Mouse (Mus musculus): ENCODE results near the gene Kansl1l. TPM values are rescaled to one million over a fixed set of nuclear protein-coding genes. Genes with fewer than 3 reads are reported as not detected.
A peak's percentile ranks its signal among the peaks of the same experiment; 100 is the strongest.

Gene Kansl1l
- polyA plus RNA-seq, 1 experiment from 2014 or later = 6.5 TPM

DNA sequence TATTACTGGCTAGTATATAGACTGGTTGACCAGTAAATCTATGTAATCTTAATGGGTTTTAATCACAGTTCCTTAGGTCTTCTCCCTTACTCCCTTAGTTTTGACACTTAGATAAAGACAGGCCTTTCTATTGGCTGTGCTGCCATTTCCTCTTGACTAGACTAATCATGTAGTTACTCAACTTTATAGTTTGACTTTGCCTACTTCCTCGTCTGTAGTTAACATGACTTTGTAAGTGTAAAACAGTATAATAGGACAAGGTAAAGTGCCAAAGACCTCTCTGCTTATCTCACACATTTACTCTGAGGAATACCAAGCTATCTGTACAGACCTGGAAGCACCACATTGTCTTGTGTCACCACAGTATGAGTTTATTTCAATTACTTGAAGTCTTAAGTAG is 86.8 kb downstream of the Kansl1l start:
- H3K36me3 ChIP-seq (ENCODE audit: control insufficient read depth, insufficient read depth, low read length) = no peaks in the 10 kb centered on the region
- TF ChIP-seq EP300 (optimal IDR thresholded peaks at IDR 0.05) (no peak), CTCF (IDR thresholded peaks at IDR 0.05; ENCODE audit: low read depth) (no peak)
- DNase-seq (ENCODE audit: low spot score) = no peak
- H3K27me3 ChIP-seq (ENCODE audit: control insufficient read depth, insufficient read depth, low read length) = no peaks in the 10 kb centered on the region
- no peak overlapping the region for H3K27ac ChIP-seq (replicated peaks)
- no peak overlapping the region for H3K4me3 ChIP-seq (ENCODE audit: low read depth, low read length)
- 60% methylated on average over 1 of the region's 1 CpGs for WGBS
- no peak overlapping the region for H3K9ac ChIP-seq (ENCODE audit: low read length)
- ATAC-seq (ENCODE audit: low FRiP score, low TSS enrichment) = no peak
- no peaks in the 10 kb centered on the region for H3K9me3 ChIP-seq (ENCODE audit: control insufficient read depth, low read length)
- no peaks in the 10 kb centered on the region for H3K4me1 ChIP-seq (replicated peaks; ENCODE audit: control insufficient read depth, insufficient read depth)
- H3K4me2 ChIP-seq (replicated peaks; ENCODE audit: low read depth) = no peak overlapping the region

DNA sequence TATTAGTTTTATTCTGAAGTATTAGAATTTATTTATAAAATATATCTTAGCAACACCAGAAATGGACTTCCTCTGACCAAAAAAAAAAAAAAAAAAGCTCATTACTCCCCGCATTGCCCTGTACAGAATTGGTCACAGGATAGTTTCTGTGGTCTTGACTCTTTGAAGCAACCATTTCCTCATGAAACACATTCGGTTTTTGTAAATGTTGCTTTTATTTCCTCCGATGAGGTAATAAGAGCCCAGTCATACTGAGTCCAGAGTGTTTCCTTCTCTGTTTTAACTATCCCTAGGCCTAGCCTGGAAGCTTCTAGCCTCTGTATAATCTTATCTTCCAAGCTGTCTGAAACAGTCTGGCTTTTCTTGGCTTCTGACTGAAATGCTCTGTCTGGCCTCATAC is 104.5 kb downstream of the Kansl1l start:
- Histone ChIP-seq H3K27ac (replicated peaks) (no peak overlapping the region), H3K9me3 (ENCODE audit: control insufficient read depth, low read length) (no peaks in the 10 kb centered on the region), H3K9ac (ENCODE audit: low read length) (no peak overlapping the region), H3K36me3 (ENCODE audit: control insufficient read depth, insufficient read depth, low read length) (no peaks in the 10 kb centered on the region; the same call in 1 of the 2 replicates), H3K4me3 (ENCODE audit: low read depth, low read length) (no peak overlapping the region), H3K4me1 (replicated peaks; ENCODE audit: control insufficient read depth, insufficient read depth) (no peaks in the 10 kb centered on the region), H3K27me3 (ENCODE audit: control insufficient read depth, insufficient read depth, low read length) (no peaks in the 10 kb centered on the region), H3K4me2 (replicated peaks; ENCODE audit: low read depth) (no peak overlapping the region)
- DNase-seq (ENCODE audit: low spot score) = no peak
- 92% methylated on average over 3 of the region's 3 CpGs for WGBS
- TF ChIP-seq EP300 (optimal IDR thresholded peaks at IDR 0.05) (no peak), CTCF (IDR thresholded peaks at IDR 0.05; ENCODE audit: low read depth) (no peak)
- ATAC-seq (ENCODE audit: low FRiP score, low TSS enrichment) = no peak

DNA sequence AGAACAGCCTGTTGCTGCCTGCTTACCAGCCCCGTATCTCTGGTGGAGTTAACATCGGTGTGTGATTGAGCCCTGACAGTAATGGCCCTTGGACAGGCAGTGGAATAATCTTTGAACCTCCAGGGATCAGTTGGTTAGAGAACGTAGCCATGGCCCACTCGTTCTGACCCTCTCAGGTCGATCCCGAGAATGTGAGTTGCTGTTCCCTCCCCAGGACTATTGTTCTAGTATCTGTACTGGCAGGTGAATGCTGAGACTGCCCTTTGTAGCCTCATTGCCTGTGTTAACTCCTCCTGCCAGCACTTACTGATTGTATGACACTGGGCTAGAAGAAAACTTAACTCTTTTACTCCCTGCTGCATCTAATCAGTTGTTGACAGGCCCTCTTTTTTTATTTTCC is 112.8 kb downstream of the Kansl1l start:
- peaks cover 2% of the 10 kb centered on the region; the same call in 1 of the 2 replicates for H3K36me3 ChIP-seq (ENCODE audit: control insufficient read depth, insufficient read depth, low read length)
- DNase-seq (ENCODE audit: low spot score) (peak; percentile 16), ATAC-seq (ENCODE audit: low FRiP score, low TSS enrichment) (no peak)
- no peaks in the 10 kb centered on the region; the same call in 1 of the 2 replicates for H3K4me1 ChIP-seq (replicated peaks; ENCODE audit: control insufficient read depth, insufficient read depth)
- H3K4me3 ChIP-seq (ENCODE audit: low read depth, low read length) = no peak overlapping the region
- H3K9me3 ChIP-seq (ENCODE audit: control insufficient read depth, low read length) = no peaks in the 10 kb centered on the region
- TF ChIP-seq EP300 (optimal IDR thresholded peaks at IDR 0.05) = no peak
- H3K4me2 ChIP-seq (replicated peaks; ENCODE audit: low read depth) = no peak overlapping the region
- no peak overlapping the region for H3K27ac ChIP-seq (replicated peaks)
- no peaks in the 10 kb centered on the region for H3K27me3 ChIP-seq (ENCODE audit: control insufficient read depth, insufficient read depth, low read length)
- 48% methylated on average over 6 of the region's 6 CpGs for WGBS
- H3K9ac ChIP-seq (ENCODE audit: low read length) = no peak overlapping the region

DNA sequence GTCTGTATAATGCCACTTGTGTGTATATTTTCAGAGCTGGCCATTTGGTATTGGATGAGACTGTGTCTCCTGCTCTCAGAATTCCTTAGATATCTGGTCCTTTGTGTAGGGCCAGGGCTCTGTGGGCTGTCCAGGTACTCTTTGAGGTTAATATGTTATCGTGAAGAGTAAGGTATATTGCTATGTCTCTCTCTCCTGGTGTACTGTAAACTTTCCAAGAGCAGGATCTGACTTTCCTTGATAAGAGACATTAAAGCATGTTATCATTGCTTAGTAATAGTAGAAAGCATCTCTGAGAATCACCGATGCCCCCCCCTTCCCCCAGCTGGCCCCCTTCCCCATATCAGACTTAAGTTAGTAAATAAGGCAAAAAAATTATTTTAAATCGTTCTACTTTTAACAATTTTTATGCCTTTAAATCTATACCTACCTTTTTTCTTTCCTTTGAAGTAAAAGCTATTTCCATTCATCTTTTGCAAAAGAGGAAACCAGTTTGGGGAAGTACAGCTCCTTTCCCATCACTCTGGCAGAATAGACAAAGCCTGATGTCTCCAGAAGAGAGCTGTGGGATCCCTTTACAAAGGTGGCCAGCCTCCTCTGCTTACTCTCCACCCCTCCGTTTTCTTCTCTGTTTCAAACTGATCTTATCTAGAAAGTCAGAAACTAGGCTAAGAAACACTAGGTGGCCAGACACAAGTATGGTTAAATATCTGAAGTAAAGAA is 114.6 kb downstream of the Kansl1l start:
- H3K9ac ChIP-seq (ENCODE audit: low read length) = no peak overlapping the region
- no peaks in the 10 kb centered on the region; the same call in 1 of the 2 replicates for H3K4me1 ChIP-seq (replicated peaks; ENCODE audit: control insufficient read depth, insufficient read depth)
- DNase-seq (ENCODE audit: low spot score) = no peak
- peaks cover 2% of the 10 kb centered on the region; the same call in 1 of the 2 replicates for H3K36me3 ChIP-seq (ENCODE audit: control insufficient read depth, insufficient read depth, low read length)
- TF ChIP-seq CTCF (IDR thresholded peaks at IDR 0.05; ENCODE audit: low read depth) (no peak), EP300 (optimal IDR thresholded peaks at IDR 0.05) (no peak)
- no peak overlapping the region for H3K4me3 ChIP-seq (ENCODE audit: low read depth, low read length)
- no peak for ATAC-seq (ENCODE audit: low FRiP score, low TSS enrichment)
- 84% methylated on average over 4 of the region's 4 CpGs for WGBS
- H3K9me3 ChIP-seq (ENCODE audit: control insufficient read depth, low read length) = no peaks in the 10 kb centered on the region
- no peak overlapping the region for H3K4me2 ChIP-seq (replicated peaks; ENCODE audit: low read depth)
- no peaks in the 10 kb centered on the region for H3K27me3 ChIP-seq (ENCODE audit: control insufficient read depth, insufficient read depth, low read length)
- H3K27ac ChIP-seq (replicated peaks) = no peak overlapping the region

DNA sequence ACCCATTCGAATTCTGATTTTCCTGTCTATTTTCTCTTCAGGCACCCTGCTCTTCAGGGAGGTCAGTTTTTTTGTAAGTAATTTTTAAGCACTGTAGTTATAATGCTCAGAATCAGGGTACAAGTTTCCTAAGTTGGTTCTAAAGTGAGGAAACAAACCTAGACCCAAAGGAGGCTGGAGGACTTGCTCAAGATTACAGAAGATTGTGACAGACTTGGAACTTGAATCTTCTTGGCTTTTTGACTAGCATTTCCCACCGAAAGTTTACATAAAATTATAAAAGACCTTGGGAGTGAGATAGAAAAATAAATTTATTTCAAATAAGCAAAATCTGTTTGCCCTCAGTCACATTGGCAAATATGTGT is 115.8 kb downstream of the Kansl1l start:
- Histone ChIP-seq H3K4me3 (ENCODE audit: low read depth, low read length) (peak overlapping the region; percentile 80), H3K27ac (replicated peaks) (no peak overlapping the region), H3K27me3 (ENCODE audit: control insufficient read depth, insufficient read depth, low read length) (no peaks in the 10 kb centered on the region), H3K4me2 (replicated peaks; ENCODE audit: low read depth) (peak overlapping the region; percentile 73), H3K9ac (ENCODE audit: low read length) (peak overlapping the region; percentile 84), H3K4me1 (replicated peaks; ENCODE audit: control insufficient read depth, insufficient read depth) (no peaks in the 10 kb centered on the region; the same call in 1 of the 2 replicates), H3K36me3 (ENCODE audit: control insufficient read depth, insufficient read depth, low read length) (no peaks in the 10 kb centered on the region), H3K9me3 (ENCODE audit: control insufficient read depth, low read length) (no peaks in the 10 kb centered on the region)
- 14% methylated on average over 2 of the region's 2 CpGs for WGBS
- TF ChIP-seq CTCF (IDR thresholded peaks at IDR 0.05; ENCODE audit: low read depth) (no peak), EP300 (optimal IDR thresholded peaks at IDR 0.05) (no peak)
- DNase-seq (ENCODE audit: low spot score) (no peak), ATAC-seq (ENCODE audit: low FRiP score, low TSS enrichment) (no peak)
